Mouse (Mus musculus) megakaryocyte, adult 5-6 weeks (primary cell): ENCODE data around the gene Ltb4r1. TPM values are rescaled to one million over a fixed set of nuclear protein-coding genes. Genes with fewer than 3 reads are reported as not detected.
A peak's percentile ranks its signal among the peaks of the same experiment; 100 is the strongest.

Source experiments
- ATAC-seq: 2 replicates; pipeline ENCODE4 v1.8.0; 2016; ENCODE audit warnings: mild to moderate bottlenecking, inconsistent platforms; ENCODE audit not compliant: poor library complexity, severe bottlenecking
- total RNA-seq, 2 experiments: library from RNA; stranded (forward) in 1 of 2; stranded (reverse) in 1 of 2; fragments of 153-499, 151-499 nt in 1 of 2; fragments of 221-1000, 200-1000 nt in 1 of 2; gene quantifications; 2 replicates each; pipeline versions ENCODE4 v1.2.3 to v1.2.4; 2015 to 2017

Ltb4r1 gene
- total RNA-seq, 2 experiments from 2014 or later = 41.4 to 68.0 TPM

GRCm38 (mm10) chr14:55783171-55783957 lies 17.6 kb downstream of the Ltb4r1 start:
- no peak for ATAC-seq

GRCm38 (mm10) chr14:55783958-55784235 lies 18.1 kb downstream of the Ltb4r1 start, which contains the start of gene Adcy4:
Adcy4 (minus strand) TSS chr14:55784095.
- no peak for ATAC-seq

DNA sequence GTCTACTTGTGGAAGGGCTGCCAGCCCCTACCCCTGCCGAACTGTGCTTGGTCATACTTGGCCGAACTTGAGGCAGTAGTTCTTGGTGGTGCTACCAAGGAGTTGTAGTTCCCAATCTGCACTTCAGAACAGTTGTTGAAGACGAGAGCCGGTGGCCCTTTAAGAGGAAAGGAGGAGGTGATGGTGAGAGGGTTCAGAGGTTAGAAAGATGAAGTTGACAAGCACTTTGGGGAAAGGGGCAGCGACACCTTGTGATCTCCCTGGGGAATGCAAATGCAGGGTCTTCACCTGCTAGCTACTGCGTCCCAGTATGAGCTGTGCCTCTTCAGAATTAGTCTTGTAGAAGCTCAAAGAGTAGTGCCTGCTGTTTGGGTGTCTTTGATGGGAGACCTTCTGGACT lies 19.4 kb downstream of the Ltb4r1 start:
- no peak for ATAC-seq

DNA sequence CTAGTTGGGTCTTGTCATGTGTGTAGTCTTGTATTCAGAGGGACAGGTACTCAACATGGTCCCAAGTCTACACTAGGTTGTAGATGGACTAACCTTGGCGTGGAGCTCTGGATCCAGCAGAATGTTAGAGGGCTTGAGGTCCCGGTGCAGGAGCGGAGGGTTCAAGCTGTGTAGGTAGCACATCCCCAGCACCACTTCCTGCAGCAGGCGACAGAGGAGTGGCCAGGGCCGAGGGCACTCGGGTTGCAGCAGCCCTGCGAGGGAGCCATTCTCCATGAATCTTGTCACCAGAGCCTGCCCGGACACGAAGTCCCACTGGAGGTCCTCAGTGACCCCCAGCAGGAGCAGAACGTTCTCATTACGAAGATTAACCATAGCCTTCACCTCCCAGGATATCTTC lies 22.0 kb downstream of the Ltb4r1 start:
- ATAC-seq = 0 out of 2 replicates have a peak, but pooled peaks have one; percentile 3

DNA sequence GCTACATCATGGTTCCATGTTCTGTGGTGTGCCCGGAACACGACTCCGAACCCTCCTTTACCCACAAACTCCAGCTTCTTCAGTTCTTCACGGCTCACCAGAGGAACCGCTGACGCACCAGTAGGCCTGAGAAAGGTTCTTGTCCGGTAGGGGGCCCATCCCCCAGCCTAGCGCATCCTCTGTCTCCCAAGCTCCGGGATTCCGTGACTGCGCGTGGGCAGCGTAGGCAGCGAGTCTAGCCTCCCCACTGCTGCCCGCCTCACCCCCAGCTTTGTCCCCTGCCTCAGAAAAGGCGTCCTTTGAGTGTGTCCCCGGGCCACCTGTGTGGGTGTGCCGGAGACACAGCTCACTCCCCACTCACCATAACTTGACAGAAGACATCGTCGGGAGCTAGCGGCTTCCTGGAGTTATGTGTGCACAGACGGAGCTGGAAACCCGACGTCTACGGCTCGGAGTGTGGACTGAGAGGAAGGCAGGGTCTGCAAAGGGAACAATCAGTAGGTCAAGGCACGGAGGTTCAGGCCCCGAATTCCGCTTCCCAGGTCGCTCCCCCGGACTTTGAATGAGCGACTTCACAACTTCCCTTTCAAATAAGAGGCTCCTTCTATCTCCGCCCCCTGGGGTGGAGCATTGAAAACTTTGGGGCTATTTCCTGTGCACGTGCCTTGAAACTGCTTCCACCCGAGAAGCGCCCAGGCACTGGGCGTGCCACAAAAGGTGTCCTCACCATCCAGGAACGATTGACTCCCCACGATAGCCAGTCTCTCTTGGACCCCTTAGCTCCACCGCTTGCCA lies 22.7 kb downstream of the Ltb4r1 start, which contains the start of gene Ripk3:
Gene Ripk3 (minus strand): TSS at position 610 of the 795 bp plus-strand sequence.
- peak; percentile 88 for ATAC-seq

- no peak for ATAC-seq
Measured at GRCm38 (mm10) chr14:55793461-55793860, 27.7 kb downstream of the Ltb4r1 start.

- ATAC-seq = no peak
Measured at GRCm38 (mm10) chr14:55793946-55794345, 28.2 kb downstream of the Ltb4r1 start.

DNA sequence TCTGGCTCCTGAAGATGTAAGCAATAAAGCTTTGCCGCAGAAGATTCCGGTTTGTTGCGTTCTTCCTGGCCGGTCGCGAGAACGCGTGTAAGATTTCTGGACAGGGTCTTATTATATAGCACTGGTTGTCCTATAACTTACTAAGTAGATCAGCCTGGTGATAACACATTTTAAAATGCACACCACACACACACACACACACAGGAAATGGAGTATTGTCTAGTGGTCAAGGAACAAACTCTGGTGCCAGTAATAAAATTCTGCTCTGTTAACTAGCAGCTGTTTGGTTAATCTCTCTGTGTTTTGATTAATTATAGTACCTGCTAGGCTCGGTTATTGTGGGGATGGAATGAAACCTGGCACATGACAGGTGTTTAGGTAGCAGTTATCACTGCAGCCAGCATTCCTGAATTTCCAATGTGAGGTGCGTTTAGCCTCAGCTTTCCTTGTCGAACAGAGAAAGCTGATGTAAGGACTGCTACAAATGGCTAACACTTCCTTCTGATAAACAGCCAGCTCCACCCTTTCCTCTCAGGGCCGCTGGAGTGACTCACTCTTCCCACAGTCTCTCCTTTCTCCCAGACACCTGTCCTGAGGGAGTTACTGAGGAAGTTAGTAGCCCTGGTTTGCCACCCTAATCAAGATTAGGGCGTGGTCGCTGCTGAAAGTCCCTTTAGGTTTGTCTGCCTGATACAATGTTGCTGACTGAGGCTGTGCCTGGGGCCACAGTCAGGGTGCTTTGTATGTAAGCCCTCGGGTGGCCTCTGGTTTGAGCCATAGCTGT lies 29.8 kb downstream of the Ltb4r1 start:
- no peak for ATAC-seq

GRCm38 (mm10) chr14:55814885-55815284 lies 49.1 kb downstream of the Ltb4r1 start:
- 0 out of 2 replicates have a peak, but pooled peaks have one; percentile 38 for ATAC-seq

- peak; percentile 71 for ATAC-seq
Measured at GRCm38 (mm10) chr14:55815310-55815751, 49.6 kb downstream of the Ltb4r1 start.

Other genes with a start within 250 kb of the Ltb4r1 start
Only the 30 nearest of the 34 such genes appear.
- gene Fitm1, start 190.3 kb upstream of the Ltb4r1 start, total RNA-seq (2015) = 0.33 TPM in 1 of 2 replicates, not detected in the other
- not detected in 2 replicates for gene Fitm1, start 190.3 kb upstream of the Ltb4r1 start, total RNA-seq (2017)
- 707 and 794 TPM in 2 replicates for gene Psme1, start 187.8 kb upstream of the Ltb4r1 start, total RNA-seq (2015)
- 278 and 305 TPM in 2 replicates for gene Psme1, start 187.8 kb upstream of the Ltb4r1 start, total RNA-seq (2017)
- 11.2 and 15.9 TPM in 2 replicates for gene Emc9, start 180.7 kb upstream of the Ltb4r1 start, total RNA-seq (2015)
- gene Emc9, start 180.7 kb upstream of the Ltb4r1 start, total RNA-seq (2017) = 8.2 and 10.5 TPM in 2 replicates
- 420 and 439 TPM in 2 replicates for gene Psme2, start 174.8 kb upstream of the Ltb4r1 start, total RNA-seq (2015)
- 286 and 332 TPM in 2 replicates for gene Psme2, start 174.8 kb upstream of the Ltb4r1 start, total RNA-seq (2017)
- gene Rnf31, start 174.3 kb upstream of the Ltb4r1 start, total RNA-seq (2015) = 27.2 and 42.8 TPM in 2 replicates
- gene Rnf31, start 174.3 kb upstream of the Ltb4r1 start, total RNA-seq (2017) = 20.2 and 25.7 TPM in 2 replicates
- 69.7 and 70.9 TPM in 2 replicates for gene Irf9, start 162.4 kb upstream of the Ltb4r1 start, total RNA-seq (2015)
- 92.0 and 98.7 TPM in 2 replicates for gene Irf9, start 162.4 kb upstream of the Ltb4r1 start, total RNA-seq (2017)
- 0.42 and 2.2 TPM in 2 replicates for gene Rec8, start 147.9 kb upstream of the Ltb4r1 start, total RNA-seq (2015)
- gene Rec8, start 147.9 kb upstream of the Ltb4r1 start, total RNA-seq (2017) = 0.15 and 2.2 TPM in 2 replicates
- 8.8 and 11.4 TPM in 2 replicates for gene Ipo4, start 130.0 kb upstream of the Ltb4r1 start, total RNA-seq (2015)
- 2.1 and 5.1 TPM in 2 replicates for gene Ipo4, start 130.0 kb upstream of the Ltb4r1 start, total RNA-seq (2017)
- gene Gm49378, start 128.1 kb upstream of the Ltb4r1 start, total RNA-seq (2015) = 1.3 and 4.3 TPM in 2 replicates
- gene Gm49378, start 128.1 kb upstream of the Ltb4r1 start, total RNA-seq (2017) = 0.84 and 1.7 TPM in 2 replicates
- gene Tm9sf1, start 122.2 kb upstream of the Ltb4r1 start, total RNA-seq (2015) = 35.3 and 41.1 TPM in 2 replicates
- 50.8 and 53.5 TPM in 2 replicates for gene Tm9sf1, start 122.2 kb upstream of the Ltb4r1 start, total RNA-seq (2017)
- 1.0 and 1.4 TPM in 2 replicates for gene Tssk4, start 115.8 kb upstream of the Ltb4r1 start, total RNA-seq (2015)
- 0.26 and 0.89 TPM in 2 replicates for gene Tssk4, start 115.8 kb upstream of the Ltb4r1 start, total RNA-seq (2017)
- gene Mdp1, start 105.5 kb upstream of the Ltb4r1 start, total RNA-seq (2015) = 30.5 and 34.4 TPM in 2 replicates
- gene Mdp1, start 105.5 kb upstream of the Ltb4r1 start, total RNA-seq (2017) = 27.0 and 28.3 TPM in 2 replicates
- gene Gmpr2, start 94.0 kb upstream of the Ltb4r1 start, total RNA-seq (2015) = 24.0 and 24.8 TPM in 2 replicates
- gene Gmpr2, start 94.0 kb upstream of the Ltb4r1 start, total RNA-seq (2017) = 26.2 and 29.7 TPM in 2 replicates
- gene Nedd8, start 93.8 kb upstream of the Ltb4r1 start, total RNA-seq (2015) = 421 and 452 TPM in 2 replicates
- gene Nedd8, start 93.8 kb upstream of the Ltb4r1 start, total RNA-seq (2017) = 297 and 326 TPM in 2 replicates
- gene Tinf2, start 84.1 kb upstream of the Ltb4r1 start, total RNA-seq (2015) = 24.2 and 27.2 TPM in 2 replicates
- gene Tinf2, start 84.1 kb upstream of the Ltb4r1 start, total RNA-seq (2017) = 25.1 and 39.8 TPM in 2 replicates
- 1.6 and 1.7 TPM in 2 replicates for gene Tgm1, start 52.0 kb upstream of the Ltb4r1 start, total RNA-seq (2015)
- 1.0 and 2.1 TPM in 2 replicates for gene Tgm1, start 52.0 kb upstream of the Ltb4r1 start, total RNA-seq (2017)
- 10.0 and 12.5 TPM in 2 replicates for gene Rabggta, start 43.7 kb upstream of the Ltb4r1 start, total RNA-seq (2015)
- 8.5 and 13.7 TPM in 2 replicates for gene Rabggta, start 43.7 kb upstream of the Ltb4r1 start, total RNA-seq (2017)
- 112 and 121 TPM in 2 replicates for gene Dhrs1, start 20.3 kb upstream of the Ltb4r1 start, total RNA-seq (2015)
- 44.1 and 55.0 TPM in 2 replicates for gene Dhrs1, start 20.3 kb upstream of the Ltb4r1 start, total RNA-seq (2017)
- 10.4 and 12.2 TPM in 2 replicates for gene Nop9, start 20.3 kb upstream of the Ltb4r1 start, total RNA-seq (2015)
- gene Nop9, start 20.3 kb upstream of the Ltb4r1 start, total RNA-seq (2017) = 11.7 and 13.9 TPM in 2 replicates
- 0.27 and 1.5 TPM in 2 replicates for gene Cideb, start 7.5 kb upstream of the Ltb4r1 start, total RNA-seq (2015)
- gene Cideb, start 7.5 kb upstream of the Ltb4r1 start, total RNA-seq (2017) = 0.22 TPM in 1 of 2 replicates, not detected in the other
- gene Ltb4r2, start 4.5 kb upstream of the Ltb4r1 start, total RNA-seq (2015) = 0.16 and 0.21 TPM in 2 replicates
- 0.33 and 0.53 TPM in 2 replicates for gene Ltb4r2, start 4.5 kb upstream of the Ltb4r1 start, total RNA-seq (2017)
- not detected in 2 replicates for gene Adcy4, start 18.1 kb downstream of the Ltb4r1 start, total RNA-seq (2015)
- gene Adcy4, start 18.1 kb downstream of the Ltb4r1 start, total RNA-seq (2017) = 0.15 TPM in 1 of 2 replicates, not detected in the other
- 79.0 and 82.5 TPM in 2 replicates for gene Ripk3, start 22.9 kb downstream of the Ltb4r1 start, total RNA-seq (2015)
- 24.2 and 30.0 TPM in 2 replicates for gene Ripk3, start 22.9 kb downstream of the Ltb4r1 start, total RNA-seq (2017)
- gene Nfatc4, start 57.2 kb downstream of the Ltb4r1 start, total RNA-seq (2015) = not detected in 2 replicates
- gene Nfatc4, start 57.2 kb downstream of the Ltb4r1 start, total RNA-seq (2017) = not detected in 2 replicates
- 1.1 and 1.6 TPM in 2 replicates for gene Nynrin, start 88.0 kb downstream of the Ltb4r1 start, total RNA-seq (2015)
- gene Nynrin, start 88.0 kb downstream of the Ltb4r1 start, total RNA-seq (2017) = 1.4 and 1.5 TPM in 2 replicates
- 0.40 TPM in 1 of 2 replicates, not detected in the other for gene Cbln3, start 118.4 kb downstream of the Ltb4r1 start, total RNA-seq (2015)
- 0.44 TPM in 1 of 2 replicates, not detected in the other for gene Cbln3, start 118.4 kb downstream of the Ltb4r1 start, total RNA-seq (2017)
- gene Khnyn, start 119.0 kb downstream of the Ltb4r1 start, total RNA-seq (2015) = 9.4 and 11.8 TPM in 2 replicates
- gene Khnyn, start 119.0 kb downstream of the Ltb4r1 start, total RNA-seq (2017) = 33.7 and 37.6 TPM in 2 replicates
- gene Sdr39u1, start 134.3 kb downstream of the Ltb4r1 start, total RNA-seq (2015) = 1.9 and 3.0 TPM in 2 replicates
- gene Sdr39u1, start 134.3 kb downstream of the Ltb4r1 start, total RNA-seq (2017) = 0.99 and 2.9 TPM in 2 replicates
- 0.51 and 1.0 TPM in 2 replicates for gene Cma1, start 178.7 kb downstream of the Ltb4r1 start, total RNA-seq (2015)
- gene Cma1, start 178.7 kb downstream of the Ltb4r1 start, total RNA-seq (2017) = 1.8 TPM in 1 of 2 replicates, not detected in the other
- not detected in 2 replicates for gene Cma2, start 185.0 kb downstream of the Ltb4r1 start, total RNA-seq (2015)
- gene Cma2, start 185.0 kb downstream of the Ltb4r1 start, total RNA-seq (2017) = not detected in 2 replicates